Mouse (Mus musculus) lung, postnatal 25 days (tissue): ENCODE measurements around the gene Hectd2.

Source experiments
- DNase-seq: peaks from one replicate; pipeline ENCODE4 v3.0.0; 2022; ENCODE audit warnings: low spot score

Hectd2 gene

DNA sequence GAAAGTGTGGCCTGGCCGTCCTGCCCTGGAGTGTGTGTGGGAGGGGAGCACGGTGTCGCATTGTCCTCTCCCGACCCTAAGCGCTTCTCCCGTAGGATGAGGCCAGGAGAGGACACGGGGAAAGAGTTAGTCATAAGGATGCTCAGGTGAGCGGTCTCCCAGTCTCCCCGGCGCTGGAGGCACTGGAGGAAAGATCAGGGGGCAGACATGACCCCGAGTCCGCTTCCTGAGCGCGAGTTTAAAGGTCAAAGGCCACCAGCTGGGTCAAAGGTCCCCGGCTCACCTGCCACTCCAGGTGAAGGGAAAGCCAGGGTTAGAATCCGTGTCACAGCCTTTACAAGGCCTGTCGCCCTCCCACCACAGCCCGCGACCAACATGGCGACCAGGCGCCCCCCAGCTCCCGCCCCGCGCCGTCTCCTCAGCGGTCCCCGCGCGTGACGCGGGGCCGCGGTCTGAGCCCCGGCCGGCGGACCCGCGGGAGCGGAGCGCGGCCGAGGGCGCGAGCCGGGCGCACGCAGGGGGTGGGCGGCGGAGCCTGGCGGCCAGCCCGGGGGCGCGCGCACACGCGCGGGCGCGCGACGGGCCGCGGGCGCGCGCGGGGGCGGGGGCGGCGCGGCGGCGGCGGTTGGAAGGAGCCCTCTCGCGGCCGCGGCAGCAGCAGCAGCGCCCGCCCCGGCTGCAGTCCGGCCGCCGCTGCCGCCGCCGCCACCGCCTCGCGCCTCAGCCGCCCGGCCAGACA lies at the start of gene Hectd2:
TSS of gene Hectd2 (plus strand) at position 594 of the 739 bp plus-strand sequence.
- peak; percentile 51 for DNase-seq

DNA sequence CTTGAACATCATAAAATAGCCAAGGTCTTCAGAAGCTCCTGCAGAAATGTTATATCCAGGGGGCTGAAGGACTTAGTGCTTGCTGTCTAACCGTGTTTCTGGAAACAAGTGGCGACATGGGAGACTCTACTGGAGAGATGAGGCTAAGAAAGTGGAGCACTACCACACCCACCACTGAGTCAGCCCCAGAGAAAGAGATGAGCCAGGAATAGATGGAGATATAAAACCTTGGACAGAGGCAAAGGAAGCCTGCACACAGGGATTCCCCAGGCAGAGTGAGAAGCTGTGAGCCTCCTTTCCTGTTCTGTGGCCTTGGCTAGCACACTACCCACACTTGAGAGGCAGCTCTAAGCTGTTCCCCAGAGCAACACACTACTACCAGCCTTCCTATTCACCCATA lies 49.7 kb upstream of the Hectd2 start:
- DNase-seq = no peak

DNA sequence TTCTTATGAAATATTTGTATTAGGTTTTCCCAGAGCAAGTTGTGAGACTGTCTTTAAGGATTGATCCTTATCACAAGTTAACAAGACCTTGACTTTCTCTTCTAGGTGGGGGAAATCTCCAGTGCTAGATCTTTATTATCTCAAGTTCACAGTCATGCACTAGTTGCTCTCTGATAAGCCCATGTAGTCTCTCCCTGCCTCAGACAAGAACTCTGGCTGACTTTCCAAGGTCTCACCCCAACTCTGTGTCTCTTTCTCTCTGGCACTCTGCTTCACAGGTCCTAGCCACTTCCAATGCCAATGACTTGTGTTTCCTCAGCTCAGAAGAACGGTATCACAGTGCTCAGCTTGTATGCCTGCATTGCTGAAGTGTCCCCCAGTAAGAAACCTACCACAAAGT lies 43.1 kb upstream of the Hectd2 start:
- no peak for DNase-seq

DNA sequence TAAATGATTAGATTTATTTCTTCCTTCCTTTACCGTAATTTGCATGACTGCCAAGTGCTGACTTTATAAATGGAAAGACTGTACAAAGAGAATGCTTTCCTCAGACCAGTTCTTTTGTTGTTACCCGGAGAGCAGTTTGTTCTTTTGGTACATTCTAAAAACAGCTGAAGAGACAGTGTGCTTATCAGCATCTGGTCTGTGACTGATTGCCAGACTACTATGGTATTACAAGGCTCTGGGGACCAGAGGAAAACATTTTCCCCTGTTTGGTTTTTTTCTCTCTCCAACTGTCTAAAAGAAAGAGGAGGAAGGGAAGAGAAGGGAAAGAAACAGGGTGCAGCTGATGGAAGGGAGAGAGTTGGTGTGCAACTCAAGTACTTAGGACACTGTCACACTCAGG lies 36.0 kb upstream of the Hectd2 start:
- no peak for DNase-seq

DNA sequence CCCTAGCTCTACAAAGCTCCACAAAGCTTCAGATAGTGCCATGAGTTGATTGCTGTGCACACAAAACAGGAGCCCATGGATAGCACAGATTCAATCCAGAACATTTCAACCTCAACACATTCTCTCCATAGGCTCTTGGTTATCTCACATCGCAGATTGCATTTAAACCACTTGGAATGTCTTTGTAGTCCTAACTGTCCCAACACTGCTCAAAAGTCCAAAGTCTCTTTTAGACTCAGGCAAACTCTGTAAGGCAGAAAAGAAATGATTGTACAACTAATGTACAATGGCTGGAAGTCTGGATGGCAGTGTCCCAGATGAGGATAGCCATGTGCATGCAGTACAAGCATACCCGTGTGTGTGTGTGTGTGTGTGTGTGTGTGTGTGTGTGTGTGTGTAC lies 32.9 kb upstream of the Hectd2 start:
- DNase-seq = no peak

DNA sequence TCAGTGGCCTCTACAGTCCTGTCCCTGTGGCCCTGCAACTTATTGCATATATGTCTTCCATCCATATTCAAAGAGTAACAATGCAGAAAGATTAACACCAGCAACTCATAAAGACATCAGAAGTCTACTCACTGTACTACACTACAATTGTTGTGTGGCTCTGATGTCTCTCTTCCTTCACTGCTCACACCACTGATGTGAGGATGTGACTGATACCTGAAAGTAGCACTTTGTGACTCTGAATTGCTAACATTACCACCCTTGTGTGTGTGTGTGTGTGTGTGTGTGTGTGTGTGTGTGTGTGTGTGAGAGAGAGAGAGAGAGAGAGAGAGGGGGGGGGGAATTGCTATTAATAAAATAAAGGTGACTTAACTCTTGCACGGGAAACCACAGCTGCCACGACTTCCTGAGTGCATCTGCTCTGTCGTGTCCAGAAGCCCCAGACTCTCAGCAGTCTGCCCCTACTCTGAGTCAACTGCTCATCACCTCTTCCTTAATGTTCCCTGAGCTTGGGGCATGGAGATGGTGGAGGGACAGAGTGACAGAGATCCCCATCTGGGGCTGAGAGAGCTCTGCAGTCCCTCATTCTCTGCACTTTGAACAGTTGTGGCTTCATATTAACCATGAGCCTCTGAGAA lies 31.8 kb upstream of the Hectd2 start:
- DNase-seq = no peak

DNA sequence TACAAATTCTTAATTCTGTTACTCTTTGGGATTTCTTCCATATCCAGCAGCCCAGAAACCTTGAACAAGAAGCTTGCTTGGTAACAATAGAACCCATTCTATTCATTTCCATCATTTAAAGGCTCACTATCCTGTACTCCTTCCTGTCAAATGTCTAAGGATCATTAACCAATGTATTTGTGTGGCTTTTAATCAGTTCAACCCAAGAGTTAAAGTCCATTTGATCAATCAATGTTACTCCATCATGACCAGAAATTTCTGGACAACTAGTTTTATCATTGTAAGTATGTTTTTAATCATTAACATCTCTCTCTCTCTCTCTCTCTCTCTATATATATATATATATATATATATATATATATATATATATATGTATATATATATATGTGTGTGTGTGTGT lies 29.4 kb upstream of the Hectd2 start:
- no peak for DNase-seq

DNA sequence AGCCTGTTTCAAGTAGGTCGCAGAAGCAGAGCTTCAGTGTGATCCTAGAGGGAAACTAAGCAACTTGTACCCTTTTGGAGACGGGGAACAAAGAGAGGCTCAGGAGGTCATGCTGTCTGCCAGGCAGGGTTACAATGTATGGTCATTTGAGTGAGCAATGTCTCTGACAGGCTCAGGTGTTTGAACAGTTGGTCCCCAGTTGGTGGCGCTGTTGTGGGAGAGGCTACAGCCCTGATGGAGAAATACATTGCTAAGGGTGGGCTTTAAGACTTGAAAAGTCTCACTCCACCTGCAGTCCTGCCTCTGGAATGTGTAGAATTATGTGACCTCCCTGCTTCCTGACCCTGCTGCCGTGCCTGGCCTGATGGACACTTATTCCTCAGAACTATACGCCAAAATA lies 21.4 kb upstream of the Hectd2 start:
- DNase-seq = no peak

DNA sequence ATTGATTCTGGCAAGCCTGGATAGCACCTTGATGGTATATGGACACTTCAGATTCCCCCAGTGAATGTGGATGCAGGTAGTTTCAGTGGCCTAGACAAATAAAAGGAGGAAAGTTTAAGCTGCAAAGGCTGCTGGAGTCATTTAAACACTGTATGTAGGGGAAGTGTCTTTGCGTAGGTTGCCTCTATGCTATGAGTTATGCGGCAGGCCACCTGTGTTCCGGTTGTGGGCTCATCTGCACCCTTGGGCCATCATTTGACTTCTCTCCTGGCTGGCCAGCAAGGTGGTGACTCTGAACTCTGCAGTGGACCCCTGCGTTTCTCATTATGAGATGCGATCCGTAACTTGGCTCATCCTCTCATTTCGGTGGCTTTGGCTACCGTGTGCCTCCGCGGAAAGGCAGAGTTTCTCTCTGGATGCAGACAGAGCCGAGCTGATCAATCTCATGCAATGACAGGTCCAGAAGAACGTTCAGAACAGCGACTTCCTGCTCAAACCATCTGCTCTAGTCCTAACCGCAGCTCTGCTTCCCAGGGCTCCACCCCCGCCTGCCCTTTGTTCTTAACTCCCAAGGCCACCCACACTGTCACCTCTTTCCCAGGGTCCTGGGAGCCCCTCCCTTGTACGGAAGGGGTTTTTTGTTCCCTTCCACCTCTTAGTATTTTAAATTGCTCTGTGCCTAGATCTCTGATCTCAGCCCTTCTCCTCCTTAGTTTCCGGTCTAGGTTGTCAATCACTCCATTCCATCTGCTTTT lies 20.3 kb upstream of the Hectd2 start:
- DNase-seq = no peak

DNA sequence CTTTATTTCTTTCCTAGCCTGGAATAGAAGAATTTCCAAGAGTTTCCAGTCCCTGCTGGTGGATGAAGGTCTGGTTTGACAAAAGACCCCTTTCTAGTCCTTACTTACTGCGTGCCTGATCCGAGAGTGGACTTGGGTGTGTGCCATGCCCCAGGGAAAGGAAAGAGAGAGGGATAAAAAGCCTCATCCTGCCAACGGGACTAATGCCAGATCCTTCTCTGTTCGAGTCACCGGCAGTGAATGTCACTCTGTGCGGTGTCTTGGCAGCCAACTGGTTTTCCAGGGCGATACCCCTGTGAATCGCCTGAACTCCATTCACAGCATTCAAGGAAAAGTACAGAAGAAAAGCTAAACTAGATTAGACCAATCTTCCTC lies 19.7 kb upstream of the Hectd2 start:
- DNase-seq = no peak

DNA sequence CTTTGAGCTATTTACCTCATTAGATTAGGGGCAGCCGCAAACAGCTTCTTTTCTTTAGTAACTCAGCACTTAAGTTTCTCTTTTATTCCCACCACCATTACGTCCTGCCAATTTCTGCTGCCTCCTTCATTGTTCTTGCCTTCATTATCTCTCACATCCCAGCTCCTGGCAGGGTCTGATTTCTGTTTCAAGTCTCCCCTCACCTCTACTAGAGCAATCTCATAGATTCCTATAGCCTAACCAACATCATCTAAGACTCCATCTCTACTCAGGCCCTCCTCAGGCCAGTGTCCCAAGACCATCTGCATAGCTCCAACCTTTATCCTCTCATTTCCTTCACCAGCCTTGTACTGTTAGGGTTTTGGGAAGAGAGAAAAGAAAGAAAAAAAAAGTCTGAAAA lies 19.3 kb upstream of the Hectd2 start:
- DNase-seq = no peak

DNA sequence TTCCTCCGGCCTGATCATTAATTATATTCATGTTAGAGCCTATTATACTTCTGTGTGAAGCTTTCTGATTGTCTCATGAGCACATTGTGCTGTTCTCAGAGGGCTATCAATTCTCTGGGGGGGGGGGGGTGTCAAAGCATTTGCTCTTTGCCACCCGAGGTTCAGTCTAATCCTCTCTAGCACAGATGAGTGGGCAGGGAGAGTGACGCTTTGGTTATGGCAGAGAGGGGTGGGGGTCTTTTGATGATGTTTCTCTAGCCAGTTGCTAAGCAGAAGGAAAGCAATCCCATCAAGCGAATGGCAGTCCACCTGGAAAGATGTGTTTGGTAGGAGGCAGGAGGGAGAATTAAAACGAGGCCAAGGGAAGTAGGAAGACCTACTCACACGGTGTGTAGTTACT lies 18.6 kb upstream of the Hectd2 start:
- DNase-seq = no peak

DNA sequence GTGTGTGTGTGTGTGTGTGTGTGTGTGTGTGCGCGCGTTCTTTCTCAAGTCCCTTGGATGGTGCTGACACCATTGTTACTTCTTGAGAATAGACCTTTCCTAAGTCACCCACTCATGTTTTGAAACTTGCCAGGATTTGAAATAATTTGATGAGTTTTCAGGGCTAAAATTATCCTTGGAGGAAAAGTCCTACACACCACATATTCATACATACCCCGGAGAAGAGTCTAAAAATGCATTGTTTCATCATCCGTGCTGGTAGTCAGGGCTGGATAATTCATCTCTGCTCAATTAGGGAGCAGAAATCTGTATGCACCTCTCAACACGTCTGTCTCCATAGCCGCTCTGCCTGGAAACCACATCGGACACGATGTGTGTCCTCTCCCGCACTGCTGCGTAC lies 17.5 kb upstream of the Hectd2 start:
- no peak for DNase-seq

DNA sequence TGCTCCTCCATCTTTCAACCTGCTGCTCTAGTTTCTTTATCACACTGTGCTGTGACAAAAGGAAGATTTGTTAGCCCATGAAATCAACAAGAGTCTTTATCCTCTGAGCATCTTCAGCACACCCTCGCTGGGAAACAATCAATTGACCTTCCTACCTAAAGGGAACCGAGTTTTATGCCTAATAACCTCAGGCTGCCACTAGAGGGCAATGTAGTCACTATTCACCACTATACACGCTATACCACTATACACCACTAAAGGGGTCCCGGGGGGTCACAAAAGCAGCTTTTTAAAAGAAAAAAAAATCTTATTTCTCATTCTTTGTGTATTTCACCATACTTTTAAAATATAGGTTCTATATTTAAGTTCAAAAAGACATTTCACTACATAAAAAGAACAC lies 15.9 kb upstream of the Hectd2 start:
- DNase-seq = peak; percentile 46

DNA sequence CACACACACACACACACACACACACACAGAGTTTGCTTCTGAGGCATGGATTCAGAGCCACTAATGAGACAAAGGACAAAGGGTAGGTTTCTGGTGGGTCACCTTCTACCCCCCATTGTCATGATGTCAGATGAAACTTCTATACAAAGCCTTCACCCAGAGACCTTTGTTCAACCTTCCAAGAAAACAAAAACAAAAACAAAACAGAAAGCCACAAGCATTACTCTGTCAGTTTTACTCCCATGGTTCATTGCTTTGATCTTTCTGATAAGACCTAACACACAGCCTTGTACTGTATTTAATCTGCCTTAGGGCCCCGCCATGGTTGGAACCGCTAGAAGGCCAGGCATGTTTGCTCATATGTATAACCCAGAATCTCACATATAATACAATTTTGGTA lies 15.1 kb upstream of the Hectd2 start:
- DNase-seq = no peak

DNA sequence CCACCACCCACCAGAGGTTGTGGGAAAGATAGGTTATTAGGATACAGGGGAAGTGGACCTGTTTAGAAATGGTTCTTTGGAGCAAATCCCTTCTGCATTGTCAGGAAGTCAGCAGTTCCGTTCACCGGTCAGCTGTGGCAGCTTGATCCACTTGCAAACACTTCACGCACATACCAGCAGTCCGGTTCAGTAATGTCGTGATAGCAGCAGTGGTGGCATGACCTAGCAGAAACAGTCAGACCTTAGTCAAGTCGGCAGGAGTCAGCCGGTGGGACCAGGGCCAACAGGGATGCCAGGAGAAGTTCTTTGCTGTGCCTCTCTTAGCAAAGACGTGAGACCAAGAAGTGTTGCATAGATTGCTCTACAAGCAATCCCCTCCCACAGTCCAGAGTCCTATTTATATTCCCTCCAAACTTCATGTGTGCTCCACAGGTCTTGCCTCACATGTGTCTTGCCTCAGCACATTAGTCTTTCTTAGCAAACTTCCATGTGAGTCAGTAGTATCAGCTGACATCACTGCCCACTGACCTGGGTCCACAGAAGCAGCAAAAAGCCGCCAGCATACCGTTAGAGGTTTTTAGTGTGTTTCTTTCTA lies 14.3 kb upstream of the Hectd2 start:
- DNase-seq = no peak

DNA sequence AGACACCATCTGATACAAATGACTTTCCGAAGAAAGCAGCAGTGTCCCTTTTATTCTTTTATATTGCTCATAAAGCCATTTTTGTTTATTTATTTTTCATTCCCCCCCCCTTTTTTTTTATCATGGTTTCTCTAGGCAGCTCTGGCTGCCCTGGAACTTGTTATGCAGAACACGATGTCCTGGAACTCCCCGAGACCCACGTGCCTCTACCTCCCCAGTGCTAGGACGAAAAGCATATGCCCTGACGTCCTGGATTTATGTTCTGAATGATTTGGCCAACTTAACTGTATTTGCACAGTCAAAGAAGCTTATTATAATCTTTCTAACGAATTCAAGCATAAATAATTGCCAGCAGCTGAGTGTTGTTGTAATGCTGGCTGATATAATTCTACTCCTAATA lies 13.7 kb upstream of the Hectd2 start:
- DNase-seq = no peak

DNA sequence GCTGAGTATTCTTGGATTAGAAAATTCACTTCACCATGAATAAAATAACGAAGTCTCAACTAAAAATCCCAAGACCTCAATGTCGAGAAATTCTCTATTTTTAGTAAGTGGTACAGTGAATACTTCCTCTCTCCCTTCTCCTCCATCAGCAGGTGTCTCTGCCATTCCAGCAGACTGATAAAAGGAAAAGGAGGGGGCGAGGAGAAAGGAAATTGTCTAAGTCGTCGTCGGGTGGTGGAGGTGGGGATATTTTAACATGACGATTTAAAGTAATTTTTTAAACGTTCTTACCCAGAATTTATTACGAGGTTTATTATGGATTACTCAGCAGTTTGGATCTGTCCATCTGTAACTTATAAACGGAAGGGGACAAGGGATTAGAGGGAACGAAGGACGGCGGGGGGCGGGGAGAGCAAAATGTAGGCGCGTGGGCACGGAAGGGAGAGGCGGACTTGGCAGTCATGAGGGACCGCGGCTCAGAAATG lies 836 bp upstream of the Hectd2 start:
- no peak for DNase-seq

DNA sequence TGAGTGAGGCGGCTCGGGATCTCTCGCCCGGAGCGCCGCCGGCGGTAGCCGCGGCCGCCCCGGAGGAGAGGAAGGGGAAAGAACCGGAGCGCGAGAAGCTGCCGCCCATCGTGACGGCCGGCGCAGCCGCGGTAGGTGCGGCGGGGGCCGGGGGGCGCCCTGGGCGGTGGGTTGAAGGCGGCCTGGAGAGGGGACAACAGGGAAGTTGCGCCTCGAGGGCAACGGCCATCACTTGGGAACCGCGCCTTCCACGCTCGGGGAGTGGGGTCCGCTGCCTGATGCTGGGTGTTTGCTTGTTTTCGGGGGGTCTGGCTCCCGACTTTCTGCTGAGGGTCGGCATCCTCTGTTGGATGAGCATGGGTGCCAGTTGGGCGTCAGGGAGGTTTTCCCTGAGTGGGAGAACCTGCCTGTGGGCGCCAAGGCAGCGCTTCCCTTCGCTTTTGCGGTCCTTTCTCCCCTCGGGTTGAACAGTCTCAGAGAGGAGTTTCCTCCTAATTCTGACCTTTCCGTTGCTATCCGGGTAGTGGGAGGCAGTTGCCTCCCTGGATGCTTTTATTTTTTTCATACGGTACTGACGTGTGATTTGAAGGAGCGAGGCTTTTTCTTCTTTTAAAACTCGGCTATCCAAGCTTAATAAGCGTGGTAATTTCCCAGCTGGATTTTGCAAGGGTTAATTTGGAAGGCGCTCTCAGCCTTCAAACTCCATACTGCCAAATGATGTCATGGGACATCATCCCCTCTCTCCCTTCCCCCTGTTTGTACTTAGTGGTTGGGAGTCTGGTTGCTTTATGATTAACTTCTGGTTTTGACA lies 551 bp downstream of the Hectd2 start:
- no peak for DNase-seq

DNA sequence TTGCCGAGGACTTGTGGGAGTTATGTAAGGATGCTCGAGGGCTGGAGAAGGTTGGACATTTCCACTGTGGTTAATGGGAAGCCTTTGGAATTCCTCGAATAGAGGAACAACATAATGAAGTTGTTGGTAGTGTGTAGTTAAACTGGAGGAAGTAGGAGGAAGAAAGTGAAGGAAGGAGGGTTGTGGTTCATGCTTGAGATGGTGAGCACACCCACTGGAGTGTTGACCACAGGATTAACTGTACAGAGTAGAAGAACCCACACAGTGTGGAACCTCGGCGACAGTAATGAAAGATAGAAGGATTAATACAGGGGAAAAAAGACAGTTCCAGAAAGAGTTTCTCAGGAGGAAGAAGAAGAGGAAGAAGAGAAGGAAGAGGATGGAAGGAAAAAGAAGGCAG lies 4.9 kb downstream of the Hectd2 start:
- peak; percentile 5 for DNase-seq

DNA sequence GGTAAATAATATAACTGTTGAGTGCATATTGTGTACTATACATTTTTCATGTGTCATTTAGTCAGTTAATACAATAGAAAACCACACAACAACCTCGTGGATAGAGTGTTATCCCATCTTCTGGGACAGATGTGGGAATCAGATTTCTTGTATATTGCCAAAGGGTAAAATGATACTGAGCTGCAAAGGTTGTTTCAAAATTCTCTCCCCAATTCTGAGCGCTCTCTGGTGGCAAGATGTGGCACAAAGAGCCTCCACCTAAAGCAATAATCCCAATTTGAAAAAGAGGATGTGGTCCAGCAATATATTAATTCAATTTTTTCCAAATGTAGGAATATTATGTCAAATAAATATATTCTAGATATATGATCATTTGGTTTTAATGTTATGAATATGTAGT lies 5.7 kb downstream of the Hectd2 start:
- DNase-seq = peak; percentile 4

DNA sequence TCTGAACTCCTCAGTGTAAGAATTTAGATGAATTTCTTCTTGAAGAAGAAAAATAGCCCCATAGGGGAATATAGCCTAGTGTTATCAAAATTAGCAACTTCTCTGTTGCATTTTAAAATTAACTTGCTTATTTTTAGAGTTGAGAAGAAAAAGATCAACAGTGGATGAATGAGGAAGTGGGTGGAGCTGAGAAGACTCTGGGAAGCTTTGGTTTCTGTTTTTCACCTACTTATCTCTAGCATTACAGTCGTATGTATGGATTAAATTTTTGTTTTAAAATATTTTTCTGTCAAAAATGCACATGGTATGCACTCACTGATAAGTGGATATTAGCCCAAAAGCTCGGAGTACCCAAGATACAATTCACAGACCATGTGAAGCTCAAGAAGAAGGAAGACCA lies 6.7 kb downstream of the Hectd2 start:
- no peak for DNase-seq
